Mouse (Mus musculus) E14TG2a.4 (cell line): ENCODE measurements around the gene Fam92a.
"Not testable (repeated sequence)": the region's sequence is repeated elsewhere in the genome, so short reads cannot be mapped to it uniquely, and the experiment has no call there.

ENCODE experiments used
- H3K27me3 ChIP-seq: 2 replicates; pipeline ENCODE4 v1.6.1; 2014; ENCODE audit warnings: low read length, control low read depth; ENCODE audit not compliant: insufficient read depth
- H3K36me3 ChIP-seq: 2 replicates; pipeline ENCODE4 v1.6.1; 2014; ENCODE audit warnings: low read length, control low read depth; ENCODE audit not compliant: insufficient read depth
- H3K4me1 ChIP-seq: replicated peaks from 2 replicates; pipeline ENCODE4 v1.6.1; 2014; ENCODE audit warnings: low read depth, low read length, control low read depth
- H3K4me3 ChIP-seq: replicated peaks from 2 replicates; pipeline ENCODE4 v1.5.1; 2014; ENCODE audit warnings: mild to moderate bottlenecking, low read length
- H3K9me3 ChIP-seq: 2 replicates; pipeline ENCODE4 v1.6.1; 2014; ENCODE audit warnings: low read length, control low read depth
- CTCF ChIP-seq: conservative IDR thresholded peaks from 2 replicates; pipeline ENCODE4 v1.5.1; 2014; ENCODE audit warnings: low read length
- NANOG ChIP-seq: IDR thresholded peaks from 2 replicates; pipeline ENCODE4 v1.6.1; 2014; ENCODE audit warnings: borderline replicate concordance, low read length, mixed read lengths
- POU5F1 ChIP-seq: IDR thresholded peaks from 2 replicates; pipeline ENCODE4 v1.6.1; 2014; ENCODE audit warnings: low read length, borderline replicate concordance

Fam92a gene

GRCm38 (mm10) chr4:12171318-12172091 lies at the start of gene Fam92a:
Fam92a (minus strand) TSS chr4:12172015.
- TF ChIP-seq NANOG, result no peak
- TF ChIP-seq POU5F1, result no peak
- no peak for TF ChIP-seq CTCF

DNA sequence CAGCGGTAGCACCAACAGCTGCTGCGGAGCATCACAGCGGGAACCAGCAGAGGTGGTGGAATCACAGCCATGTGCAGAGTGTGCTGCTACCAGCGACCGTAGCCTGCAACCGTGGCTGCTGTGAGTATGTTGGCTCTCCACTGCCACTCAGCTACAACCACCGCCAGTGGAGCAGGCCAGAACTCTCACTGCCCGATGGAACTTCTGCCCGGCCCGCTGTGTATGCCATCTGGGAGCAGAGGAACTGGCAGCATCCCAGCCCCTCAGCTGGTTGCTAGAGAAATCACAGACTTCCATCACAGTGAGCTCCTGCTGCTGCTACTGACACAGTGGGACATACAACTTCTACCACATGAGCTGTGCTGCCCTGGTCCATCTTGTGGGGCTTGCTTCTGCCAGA lies 7.2 kb upstream of the Fam92a start:
- Histone ChIP-seq H3K9me3 (no peaks in the 10 kb centered on the region), H3K36me3 (no peaks in the 10 kb centered on the region), H3K4me3 (no peak overlapping the region), H3K27me3 (peaks cover 4% of the 10 kb centered on the region; the same call in 1 of the 2 replicates), H3K4me1 (no peaks in the 10 kb centered on the region)
- TF ChIP-seq NANOG (no peak), CTCF (no peak), POU5F1 (no peak)

More at GRCm38 (mm10) chr4:12171318-12172091, at the start of gene Fam92a:
- 0 out of 2 replicates have a peak, but pooled peaks cover 3% of the 10 kb centered on the region for H3K27me3 ChIP-seq
- peaks cover 15% of the 10 kb centered on the region for H3K36me3 ChIP-seq
- peaks cover 12% of the 10 kb centered on the region for H3K4me1 ChIP-seq
- H3K9me3 ChIP-seq, result no peaks in the 10 kb centered on the region
- peak within 1 kb of the TSS; percentile 90 for H3K4me3 ChIP-seq

- 0 out of 2 replicates have a peak, but pooled peaks cover 3% of the 10 kb centered on the region for H3K27me3 ChIP-seq
- peaks cover 12% of the 10 kb centered on the region for H3K4me1 ChIP-seq
- peaks cover 20% of the 10 kb centered on the region for H3K36me3 ChIP-seq
- H3K9me3 ChIP-seq, result no peaks in the 10 kb centered on the region
- TF ChIP-seq POU5F1, result no peak
- TF ChIP-seq CTCF, result no peak
- TF ChIP-seq NANOG, result no peak
- peak overlapping the region; percentile 90 for H3K4me3 ChIP-seq
Observed at GRCm38 (mm10) chr4:12170986-12171317, 863 bp downstream of the Fam92a start.

GRCm38 (mm10) chr4:12147660-12148059 lies 24.2 kb downstream of the Fam92a start:
- TF ChIP-seq POU5F1, result no peak
- no peak for TF ChIP-seq NANOG
- TF ChIP-seq CTCF, result no peak
- H3K27me3 ChIP-seq, result no peaks in the 10 kb centered on the region
- no peak overlapping the region for H3K4me3 ChIP-seq
- H3K9me3 ChIP-seq, result no peaks in the 10 kb centered on the region
- H3K36me3 ChIP-seq, result peaks cover 8% of the 10 kb centered on the region
- no peaks in the 10 kb centered on the region for H3K4me1 ChIP-seq

- not testable (repeated sequence) for H3K9me3 ChIP-seq, H3K27me3 ChIP-seq, H3K36me3 ChIP-seq, H3K4me3 ChIP-seq, H3K4me1 ChIP-seq
Observed at GRCm38 (mm10) chr4:12141516-12141915, 30.3 kb downstream of the Fam92a start.

DNA sequence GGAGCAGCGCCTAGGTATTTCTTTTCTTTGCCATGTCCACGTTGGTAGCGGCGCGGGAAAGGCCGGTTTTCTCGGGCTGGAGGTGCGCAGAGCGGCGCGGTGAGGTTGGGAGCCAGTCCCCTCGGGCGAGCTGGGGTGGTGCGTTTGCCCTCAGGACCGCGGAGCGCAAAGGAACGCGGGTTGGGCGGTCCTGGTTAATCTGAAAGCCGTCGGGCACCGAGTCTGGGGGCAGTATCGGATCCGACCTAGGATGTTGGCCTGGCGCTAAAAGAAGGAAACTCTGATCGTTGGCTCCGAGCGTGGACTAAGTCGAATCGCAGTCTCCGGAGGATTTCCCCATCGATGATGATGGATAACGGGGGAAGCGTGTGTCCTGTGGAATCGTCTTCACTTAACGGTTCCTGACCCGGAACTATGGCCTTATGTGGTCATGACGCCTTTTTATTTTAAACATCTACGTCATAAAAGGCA lies 31.2 kb downstream of the Fam92a start:
- not testable (repeated sequence) for H3K36me3 ChIP-seq, H3K27me3 ChIP-seq, H3K4me1 ChIP-seq, H3K9me3 ChIP-seq
- H3K4me3 ChIP-seq, result peak overlapping the region; percentile 74

- not testable (repeated sequence) for H3K36me3 ChIP-seq, H3K9me3 ChIP-seq, H3K4me1 ChIP-seq, H3K27me3 ChIP-seq
- H3K4me3 ChIP-seq, result peak within 1 kb of the TSS; percentile 74
Observed at GRCm38 (mm10) chr4:12140141-12140567, 31.7 kb downstream of the Fam92a start, which contains the start of gene Rbm12b1. Rbm12b1 (plus strand) TSS chr4:12140264.
